20 mouse cellular contexts compared by ENCODE assay signal in genomic region chr1:175240137-175240536, GRCm38 (mm10).
DNase-seq lines count a peak whose midpoint lies in the region; ATAC-seq and TF ChIP-seq lines count a peak whose summit lies in the region.
"Had no signal": no experiment of that assay in that cellular context is flagged by ENCODE, and none has a peak within 500 bp of the region (broad histone marks: within the 10 kb centered on the region; RNA-seq: fewer than 3 reads in every experiment).

No protein-coding gene starts in this region.

- peak; percentile 65; the same call in 1 of the 2 replicates for ATAC-seq in embryonic facial prominence, embryonic 11.5 days (replicated peaks; ENCODE audit: insufficient number of reproducible peaks, low FRiP score, low TSS enrichment, low read depth)
- no peak for ATAC-seq in hindbrain, postnatal 0 days
- no peak for ATAC-seq in hindbrain, embryonic 11.5 days (ENCODE audit: low FRiP score)
- ATAC-seq in forebrain, embryonic 13.5 days = 0 out of 2 replicates have a peak, but pooled peaks have one; percentile 51
- peak; percentile 86 for ATAC-seq in midbrain, embryonic 16.5 days
- ATAC-seq: intestine, embryonic 15.5 days had no signal

- H3K4me1 ChIP-seq in embryonic facial prominence, embryonic 11.5 days (ENCODE audit: control insufficient read depth, insufficient read depth, low read length) = no peaks in the 10 kb centered on the region
- H3K4me1 ChIP-seq in embryonic facial prominence, embryonic 10.5 days = no peaks in the 10 kb centered on the region
- no peaks in the 10 kb centered on the region for H3K4me1 ChIP-seq in hindbrain, postnatal 0 days (ENCODE audit: insufficient read depth, low read length)
- H3K4me1 ChIP-seq in hindbrain, embryonic 11.5 days (replicated peaks; ENCODE audit: control insufficient read depth, insufficient read depth, low read length) = no peaks in the 10 kb centered on the region
- no peaks in the 10 kb centered on the region for H3K4me1 ChIP-seq in forebrain, embryonic 13.5 days
- no peaks in the 10 kb centered on the region for H3K4me1 ChIP-seq in midbrain, embryonic 16.5 days (ENCODE audit: control insufficient read depth, insufficient read depth, low read length)
- H3K4me1 ChIP-seq in cerebellum, adult 2 months (ENCODE audit: control insufficient read depth, insufficient read depth, low read length) = peaks cover 9% of the 10 kb centered on the region; the same call in 1 of the 2 replicates
- H3K4me1 ChIP-seq: heart, embryonic 13.5 days; intestine, embryonic 15.5 days; limb, embryonic 13.5 days had no signal

- no peak overlapping the region for H3K27ac ChIP-seq in embryonic facial prominence, embryonic 11.5 days (replicated peaks; ENCODE audit: low read depth, low read length)
- no peak overlapping the region for H3K27ac ChIP-seq in embryonic facial prominence, embryonic 10.5 days (replicated peaks)
- H3K27ac ChIP-seq in hindbrain, postnatal 0 days = no peak overlapping the region
- no peak overlapping the region for H3K27ac ChIP-seq in hindbrain, embryonic 11.5 days (ENCODE audit: low read depth, low read length)
- H3K27ac ChIP-seq in forebrain, embryonic 13.5 days = no peak overlapping the region
- no peak overlapping the region for H3K27ac ChIP-seq in midbrain, embryonic 16.5 days (ENCODE audit: low read length)
- no peak overlapping the region for H3K27ac ChIP-seq in cerebellum, adult 2 months (ENCODE audit: insufficient read depth, low read length)
- H3K27ac ChIP-seq: heart, embryonic 13.5 days; intestine, embryonic 15.5 days; limb, embryonic 13.5 days; liver, embryonic 14.5 days had no signal

- no peaks in the 10 kb centered on the region for H3K27me3 ChIP-seq in embryonic facial prominence, embryonic 11.5 days (ENCODE audit: control insufficient read depth, insufficient read depth, low read length)
- no peaks in the 10 kb centered on the region for H3K27me3 ChIP-seq in embryonic facial prominence, embryonic 10.5 days (replicated peaks; ENCODE audit: low read depth, poor library complexity, severe bottlenecking)
- no peaks in the 10 kb centered on the region for H3K27me3 ChIP-seq in hindbrain, postnatal 0 days (ENCODE audit: insufficient read depth, low read length)
- no peaks in the 10 kb centered on the region for H3K27me3 ChIP-seq in hindbrain, embryonic 11.5 days (ENCODE audit: control insufficient read depth, insufficient read depth, low read length)
- no peaks in the 10 kb centered on the region for H3K27me3 ChIP-seq in forebrain, embryonic 13.5 days
- no peaks in the 10 kb centered on the region for H3K27me3 ChIP-seq in midbrain, embryonic 16.5 days (ENCODE audit: control insufficient read depth, insufficient read depth, low read depth, low read length)
- no peaks in the 10 kb centered on the region for H3K27me3 ChIP-seq in cerebellum, adult 2 months (ENCODE audit: control insufficient read depth, insufficient read depth, low read length)
- H3K27me3 ChIP-seq: heart, embryonic 13.5 days; intestine, embryonic 15.5 days; limb, embryonic 13.5 days had no signal

- TF ChIP-seq POLR2A in cerebellum, adult 2 months (IDR thresholded peaks at IDR 0.05; ENCODE audit: borderline replicate concordance, insufficient read depth, low read length) = no peak

- H3K9ac ChIP-seq in embryonic facial prominence, embryonic 11.5 days (replicated peaks; ENCODE audit: low read length) = no peak overlapping the region
- H3K9ac ChIP-seq in hindbrain, postnatal 0 days (replicated peaks; ENCODE audit: low read length) = no peak overlapping the region
- no peak overlapping the region for H3K9ac ChIP-seq in hindbrain, embryonic 11.5 days (ENCODE audit: low read depth, low read length)
- no peak overlapping the region for H3K9ac ChIP-seq in forebrain, embryonic 13.5 days
- no peak overlapping the region for H3K9ac ChIP-seq in midbrain, embryonic 16.5 days (ENCODE audit: low read depth, low read length)
- H3K9ac ChIP-seq: heart, embryonic 13.5 days; intestine, embryonic 15.5 days; limb, embryonic 13.5 days; liver, embryonic 14.5 days had no signal

- no peak overlapping the region for H3K4me3 ChIP-seq in embryonic facial prominence, embryonic 11.5 days (ENCODE audit: low read depth, low read length)
- no peak overlapping the region for H3K4me3 ChIP-seq in embryonic facial prominence, embryonic 10.5 days
- no peak overlapping the region for H3K4me3 ChIP-seq in hindbrain, postnatal 0 days (ENCODE audit: low read length)
- H3K4me3 ChIP-seq in hindbrain, embryonic 11.5 days (ENCODE audit: low read depth, low read length) = no peak overlapping the region
- H3K4me3 ChIP-seq in forebrain, embryonic 13.5 days = no peak overlapping the region
- H3K4me3 ChIP-seq in midbrain, embryonic 16.5 days (ENCODE audit: low read depth, low read length) = no peak overlapping the region
- no peak overlapping the region for H3K4me3 ChIP-seq in cerebellum, adult 2 months (replicated peaks; ENCODE audit: insufficient read depth, low read depth, low read length)
- H3K4me3 ChIP-seq: heart, embryonic 13.5 days; intestine, embryonic 15.5 days; limb, embryonic 13.5 days had no signal

- H3K9me3 ChIP-seq in embryonic facial prominence, embryonic 11.5 days (replicated peaks; ENCODE audit: control insufficient read depth, low read length) = no peaks in the 10 kb centered on the region
- no peaks in the 10 kb centered on the region for H3K9me3 ChIP-seq in embryonic facial prominence, embryonic 10.5 days
- H3K9me3 ChIP-seq in hindbrain, postnatal 0 days (ENCODE audit: low read length) = no peaks in the 10 kb centered on the region
- H3K9me3 ChIP-seq in hindbrain, embryonic 11.5 days (ENCODE audit: control insufficient read depth, low read length) = no peaks in the 10 kb centered on the region
- no peaks in the 10 kb centered on the region for H3K9me3 ChIP-seq in forebrain, embryonic 13.5 days (replicated peaks)
- no peaks in the 10 kb centered on the region for H3K9me3 ChIP-seq in midbrain, embryonic 16.5 days (replicated peaks; ENCODE audit: control insufficient read depth, low read length, poor library complexity, severe bottlenecking)
- H3K9me3 ChIP-seq: heart, embryonic 13.5 days; intestine, embryonic 15.5 days; limb, embryonic 13.5 days had no signal

- TF ChIP-seq CTCF in hindbrain, postnatal 0 days (IDR thresholded peaks at IDR 0.05; ENCODE audit: low read depth) = no peak
- TF ChIP-seq CTCF in cerebellum, adult 2 months (IDR thresholded peaks at IDR 0.05; ENCODE audit: borderline replicate concordance, insufficient read depth, low read depth, low read length) = no peak

- H3K4me2 ChIP-seq in embryonic facial prominence, embryonic 11.5 days (ENCODE audit: low read depth, low read length) = no peak overlapping the region
- no peak overlapping the region for H3K4me2 ChIP-seq in hindbrain, postnatal 0 days (ENCODE audit: low read depth, low read length)
- no peak overlapping the region for H3K4me2 ChIP-seq in hindbrain, embryonic 11.5 days (replicated peaks; ENCODE audit: low read depth, low read length)
- no peak overlapping the region for H3K4me2 ChIP-seq in forebrain, embryonic 13.5 days
- H3K4me2 ChIP-seq in midbrain, embryonic 16.5 days (ENCODE audit: low read length) = no peak overlapping the region
- H3K4me2 ChIP-seq: heart, embryonic 13.5 days; intestine, embryonic 15.5 days; limb, embryonic 13.5 days had no signal

- WGBS in embryonic facial prominence, embryonic 11.5 days = 74% methylated on average over 2 of the region's 2 CpGs
- WGBS in embryonic facial prominence, embryonic 10.5 days = 85% methylated on average over 2 of the region's 2 CpGs
- 55% methylated on average over 2 of the region's 2 CpGs for WGBS in hindbrain, postnatal 0 days
- WGBS in hindbrain, embryonic 11.5 days = 82% methylated on average over 2 of the region's 2 CpGs
- WGBS in forebrain, embryonic 13.5 days = 66% methylated on average over 2 of the region's 2 CpGs
- 57% methylated on average over 2 of the region's 2 CpGs for WGBS in midbrain, embryonic 16.5 days
- 75% methylated on average over 2 of the region's 2 CpGs for WGBS in cerebellum, adult 2 months

- no peaks in the 10 kb centered on the region for H3K36me3 ChIP-seq in embryonic facial prominence, embryonic 11.5 days (replicated peaks; ENCODE audit: control insufficient read depth, insufficient read depth, low read depth, low read length)
- no peaks in the 10 kb centered on the region for H3K36me3 ChIP-seq in embryonic facial prominence, embryonic 10.5 days (replicated peaks)
- no peaks in the 10 kb centered on the region for H3K36me3 ChIP-seq in hindbrain, postnatal 0 days (ENCODE audit: insufficient read depth, low read length)
- no peaks in the 10 kb centered on the region for H3K36me3 ChIP-seq in hindbrain, embryonic 11.5 days (ENCODE audit: control insufficient read depth, insufficient read depth, low read length)
- no peaks in the 10 kb centered on the region for H3K36me3 ChIP-seq in forebrain, embryonic 13.5 days (ENCODE audit: poor library complexity, severe bottlenecking)
- H3K36me3 ChIP-seq in midbrain, embryonic 16.5 days (ENCODE audit: control insufficient read depth, insufficient read depth, low read length) = no peaks in the 10 kb centered on the region
- H3K36me3 ChIP-seq: heart, embryonic 13.5 days; intestine, embryonic 15.5 days; limb, embryonic 13.5 days had no signal

- no peak for DNase-seq in embryonic facial prominence, embryonic 11.5 days (ENCODE audit: low spot score)
- DNase-seq in embryonic facial prominence, embryonic 10.5 days (ENCODE audit: low spot score) = no peak
- peak; percentile 31 for DNase-seq in hindbrain, postnatal 0 days (ENCODE audit: low spot score)
- no peak for DNase-seq in hindbrain, embryonic 11.5 days (ENCODE audit: low spot score)
- DNase-seq in adrenal gland, adult (ENCODE audit: inconsistent age in 2 of 2, low spot score in 1 of 2) = no peak
- DNase-seq in cerebellum, adult 2 months = no peak
- DNase-seq: adrenal gland, postnatal 14 days; cerebellum, adult 11-12 months; cerebellum, postnatal 25 days; gastrocnemius, postnatal 14 days; heart, adult 18-20 months; heart, postnatal 36 days; thymus, adult 18-20 months; thymus, postnatal 4 days had no signal

Comparison
In these comparisons a context has a peak if more than half of its experiments do, and no peak if none do; other contexts are left out.
1. ATAC-seq: peak in embryonic facial prominence, embryonic 11.5 days (single experiment), forebrain, embryonic 13.5 days (single experiment) and midbrain, embryonic 16.5 days (single experiment); none in hindbrain, postnatal 0 days (single experiment) and hindbrain, embryonic 11.5 days (single experiment).